Mouse (Mus musculus) hindbrain, embryonic 16.5 days (tissue): ENCODE results near the gene Prss40. TPM values are rescaled to one million over a fixed set of nuclear protein-coding genes. Genes with fewer than 3 reads are reported as not detected.
"Not testable (repeated sequence)": the region's sequence is repeated elsewhere in the genome, so short reads cannot be mapped to it uniquely, and the experiment has no call there.

Experiments used
- ATAC-seq: fragments of 200-750 bp; cut with Nextera tagmentation; 2 replicates; pipeline ENCODE4 v1.8.0; 2017; ENCODE audit warnings: moderate TSS enrichment, moderate library complexity
- H3K27ac ChIP-seq: fragments of 300-500 bp; sonication (generic); 2 replicates; pipeline ENCODE4 v1.5.1; 2014; ENCODE audit warnings: low read depth, mild to moderate bottlenecking, control low read depth, low read length, moderate library complexity
- H3K27me3 ChIP-seq: fragments of 300-500 bp; sonication (generic); replicated peaks from 2 replicates; pipeline ENCODE4 v1.6.1; 2014; ENCODE audit warnings: low read length; ENCODE audit not compliant: control insufficient read depth, insufficient read depth
- H3K36me3 ChIP-seq: fragments of 300-500 bp; sonication (generic); 2 replicates; pipeline ENCODE4 v1.6.1; 2014; ENCODE audit warnings: mild to moderate bottlenecking, low read length, moderate library complexity, mixed read lengths; ENCODE audit not compliant: control insufficient read depth, insufficient read depth
- H3K4me1 ChIP-seq: fragments of 300-500 bp; sonication (generic); 2 replicates; pipeline ENCODE4 v1.6.1; 2014; ENCODE audit warnings: low read depth, low read length; ENCODE audit not compliant: control insufficient read depth, insufficient read depth
- H3K4me2 ChIP-seq: fragments of 300-500 bp; sonication (generic); 2 replicates; pipeline ENCODE4 v1.6.1; 2014; ENCODE audit warnings: mild to moderate bottlenecking, low read length, control low read depth, moderate library complexity
- H3K4me3 ChIP-seq: fragments of 300-500 bp; sonication (generic); 2 replicates; pipeline ENCODE4 v1.5.1; 2014; ENCODE audit warnings: mild to moderate bottlenecking, low read length, control low read depth, moderate library complexity
- H3K9ac ChIP-seq: fragments of 300-500 bp; sonication (generic); 2 replicates; pipeline ENCODE4 v1.6.1; 2014; ENCODE audit warnings: low read depth, mild to moderate bottlenecking, control low read depth, low read length, moderate library complexity
- H3K9me3 ChIP-seq: fragments of 300-500 bp; sonication (generic); 2 replicates; pipeline ENCODE4 v1.6.1; 2014; ENCODE audit warnings: mild to moderate bottlenecking, low read length, moderate library complexity; ENCODE audit not compliant: control insufficient read depth
- WGBS: fragments of 180-500 bp; shearing (Covaris S2); extraction: QIAGEN DNeasy Blood & Tissue Kit; methylation state at CpG from one replicate; pipeline ENCODE4 v1.1.7; 2014; 5-methylcytosine and 5-hydroxymethylcytosine counted together
- polyA plus RNA-seq: library from polyadenylated mRNA; unstranded; fragments of >200 nt; fragmentation: Nextera tagmentation; extraction: Ambion mirVana; gene quantifications from 2 replicates; pipeline ENCODE4 v1.2.1, GENCODE M21; 2015

Prss40 gene
- polyA plus RNA-seq, 1 experiment from 2014 or later, result not detected

DNA sequence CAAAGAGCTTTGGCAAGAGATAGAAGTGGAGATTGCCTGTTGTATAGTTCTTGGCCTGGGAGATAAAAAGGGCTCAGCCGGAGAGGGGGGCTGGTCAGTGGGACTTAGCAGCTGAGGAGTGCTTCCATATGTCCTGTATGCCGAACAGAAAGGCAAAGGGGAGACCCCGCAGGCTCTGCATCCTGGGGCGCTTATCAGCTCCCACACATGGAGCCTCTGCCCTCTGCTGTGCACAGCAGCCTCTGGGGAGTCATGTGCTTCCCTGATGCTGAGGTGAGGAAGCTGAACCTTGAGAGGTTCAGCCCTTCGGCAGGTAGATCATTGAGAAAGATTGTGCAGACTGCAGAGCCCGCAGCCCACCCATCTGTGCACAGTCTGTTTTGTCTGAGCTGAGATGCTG, 43.4 kb downstream of the Prss40 start:
- H3K4me2 ChIP-seq, H3K36me3 ChIP-seq, H3K27ac ChIP-seq, ATAC-seq, H3K9me3 ChIP-seq, H3K4me3 ChIP-seq, H3K27me3 ChIP-seq, H3K9ac ChIP-seq, H3K4me1 ChIP-seq: not testable (repeated sequence)
- WGBS, result 70% methylated on average over 6 of the region's 6 CpGs

DNA sequence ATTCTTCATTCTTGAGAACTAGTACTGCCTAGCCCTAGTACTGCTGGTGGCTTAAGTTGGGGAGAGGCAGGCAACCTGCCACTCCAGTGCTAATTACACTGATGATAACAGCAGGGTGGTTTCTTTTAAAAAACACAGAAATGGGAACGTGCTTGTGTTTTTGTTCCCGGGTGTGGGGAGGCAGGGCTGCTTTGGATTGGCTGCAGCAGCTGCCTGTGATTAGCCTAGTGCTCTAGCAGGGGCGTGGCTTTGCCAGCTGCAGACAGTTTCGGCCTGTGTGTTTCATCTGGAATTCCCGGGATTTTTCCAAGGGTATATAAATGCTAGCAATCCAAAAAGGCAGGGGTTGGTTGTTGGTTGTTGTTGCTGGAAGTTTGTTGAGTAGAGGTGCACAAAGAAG, 44.1 kb downstream of the Prss40 start:
- WGBS, result 58% methylated on average over 5 of the region's 5 CpGs
- Histone ChIP-seq H3K27me3 (no peaks in the 10 kb centered on the region), H3K9me3 (no peaks in the 10 kb centered on the region), H3K9ac (no peak overlapping the region), H3K4me3 (no peak overlapping the region), H3K4me2 (no peak overlapping the region), H3K36me3 (no peaks in the 10 kb centered on the region), H3K27ac (no peak overlapping the region), H3K4me1 (no peaks in the 10 kb centered on the region)
- no peak for ATAC-seq

DNA sequence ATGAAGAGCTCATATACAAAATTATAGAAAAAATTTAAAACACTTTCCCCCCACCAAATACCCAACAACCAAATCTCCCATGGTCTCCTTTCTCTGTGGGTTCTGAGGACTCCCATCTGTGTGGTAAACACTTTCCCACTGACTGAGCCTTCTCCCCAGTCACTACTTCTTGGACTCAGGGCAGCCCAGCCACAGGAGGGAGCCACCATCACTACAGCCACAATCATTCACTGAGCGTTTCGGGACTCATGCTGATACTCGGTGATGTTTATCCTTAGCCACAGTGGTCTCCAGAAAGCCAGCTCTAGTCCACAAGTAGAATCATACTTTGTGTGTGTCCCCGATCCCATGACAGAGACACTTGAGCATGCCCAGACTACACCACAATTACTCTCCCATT, 47.7 kb downstream of the Prss40 start:
- no peak for ATAC-seq
- Histone ChIP-seq H3K27ac (no peak overlapping the region), H3K27me3 (no peaks in the 10 kb centered on the region), H3K4me1 (no peaks in the 10 kb centered on the region), H3K9me3 (no peaks in the 10 kb centered on the region), H3K36me3 (no peaks in the 10 kb centered on the region), H3K4me2 (no peak overlapping the region), H3K4me3 (no peak overlapping the region), H3K9ac (no peak overlapping the region)
- WGBS, result 70% methylated on average over 4 of the region's 4 CpGs

DNA sequence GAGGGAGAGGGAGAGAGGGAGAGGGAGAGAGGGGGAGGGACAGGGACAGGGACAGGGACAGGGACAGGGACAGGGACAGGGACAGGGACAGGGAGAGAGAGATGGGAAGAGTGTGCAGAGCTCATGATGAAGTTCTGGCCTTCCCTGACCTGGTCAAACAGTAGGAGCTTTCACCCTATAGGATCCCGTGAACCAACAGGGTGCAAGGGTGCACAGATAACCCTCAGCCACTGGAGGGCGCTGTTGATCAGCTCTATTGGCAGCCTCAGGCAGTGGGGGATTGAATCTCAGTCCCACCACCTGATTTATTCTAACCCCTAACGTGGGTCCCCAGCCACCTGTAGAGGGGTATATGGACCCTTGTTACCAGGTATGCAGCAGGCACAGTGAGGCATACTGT, 49.7 kb downstream of the Prss40 start:
- H3K4me1 ChIP-seq, result no peaks in the 10 kb centered on the region
- H3K4me3 ChIP-seq, result no peak overlapping the region
- H3K4me2 ChIP-seq, result no peak overlapping the region
- no peaks in the 10 kb centered on the region for H3K27me3 ChIP-seq
- no peak overlapping the region for H3K9ac ChIP-seq
- 10% methylated on average over 3 of the region's 3 CpGs for WGBS
- H3K9me3 ChIP-seq, result no peaks in the 10 kb centered on the region
- H3K27ac ChIP-seq, result no peak overlapping the region
- no peaks in the 10 kb centered on the region for H3K36me3 ChIP-seq
- peak; percentile 42; the same call in 1 of the 2 replicates for ATAC-seq

DNA sequence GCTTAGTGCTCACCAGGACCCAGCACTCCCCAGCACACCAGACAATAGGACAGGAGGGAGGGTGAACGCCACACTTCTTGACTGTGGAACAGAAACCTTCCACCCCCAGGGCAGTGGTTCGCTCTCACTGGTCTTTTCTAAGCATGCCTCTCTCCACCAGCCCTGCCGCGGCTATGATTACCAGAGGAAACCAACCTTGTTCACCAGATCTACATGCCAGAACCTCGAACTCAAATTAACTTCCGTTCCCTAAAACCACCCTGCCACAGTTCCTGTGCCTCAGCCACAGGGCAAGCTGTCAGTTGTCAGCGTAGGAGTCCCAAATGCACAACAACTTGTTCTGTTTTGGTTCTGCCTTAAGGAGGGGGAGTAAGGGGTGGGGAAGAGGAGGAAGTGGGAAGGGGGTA, 50.2 kb downstream of the Prss40 start:
- H3K4me1 ChIP-seq, result no peaks in the 10 kb centered on the region
- no peak for ATAC-seq
- no peak overlapping the region for H3K27ac ChIP-seq
- peak overlapping the region; percentile 32; the same call in 1 of the 2 replicates for H3K4me2 ChIP-seq
- no peaks in the 10 kb centered on the region for H3K36me3 ChIP-seq
- H3K9ac ChIP-seq, result no peak overlapping the region
- H3K27me3 ChIP-seq, result no peaks in the 10 kb centered on the region
- H3K9me3 ChIP-seq, result no peaks in the 10 kb centered on the region
- H3K4me3 ChIP-seq, result no peak overlapping the region
- WGBS, result 11% methylated on average over 7 of the region's 7 CpGs

DNA sequence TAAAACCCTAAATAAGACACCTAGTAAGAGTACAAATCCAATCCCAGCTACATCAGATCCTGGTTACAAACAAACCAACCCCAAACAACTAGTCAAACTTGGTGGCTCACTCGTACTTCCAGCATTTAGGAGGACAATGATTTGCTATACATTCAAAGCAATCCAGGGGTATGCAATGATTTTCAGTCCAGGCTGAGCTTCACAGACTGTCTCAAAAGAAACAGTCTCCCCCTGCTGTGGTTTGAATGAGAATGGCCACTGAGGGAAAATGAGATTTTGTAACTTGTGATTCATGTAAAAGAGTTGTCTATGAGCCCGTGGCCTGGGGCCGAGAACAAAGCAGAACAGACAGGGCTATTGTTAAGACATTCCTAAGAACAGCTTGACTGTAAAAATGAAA, 52.8 kb downstream of the Prss40 start:
- no peak overlapping the region for H3K4me3 ChIP-seq
- WGBS, result 71% methylated on average over 3 of the region's 3 CpGs
- no peak for ATAC-seq
- no peaks in the 10 kb centered on the region for H3K36me3 ChIP-seq
- H3K27me3 ChIP-seq, result no peaks in the 10 kb centered on the region
- no peak overlapping the region for H3K4me2 ChIP-seq
- no peak overlapping the region for H3K9ac ChIP-seq
- H3K4me1 ChIP-seq, result no peaks in the 10 kb centered on the region
- no peaks in the 10 kb centered on the region for H3K9me3 ChIP-seq
- H3K27ac ChIP-seq, result no peak overlapping the region

DNA sequence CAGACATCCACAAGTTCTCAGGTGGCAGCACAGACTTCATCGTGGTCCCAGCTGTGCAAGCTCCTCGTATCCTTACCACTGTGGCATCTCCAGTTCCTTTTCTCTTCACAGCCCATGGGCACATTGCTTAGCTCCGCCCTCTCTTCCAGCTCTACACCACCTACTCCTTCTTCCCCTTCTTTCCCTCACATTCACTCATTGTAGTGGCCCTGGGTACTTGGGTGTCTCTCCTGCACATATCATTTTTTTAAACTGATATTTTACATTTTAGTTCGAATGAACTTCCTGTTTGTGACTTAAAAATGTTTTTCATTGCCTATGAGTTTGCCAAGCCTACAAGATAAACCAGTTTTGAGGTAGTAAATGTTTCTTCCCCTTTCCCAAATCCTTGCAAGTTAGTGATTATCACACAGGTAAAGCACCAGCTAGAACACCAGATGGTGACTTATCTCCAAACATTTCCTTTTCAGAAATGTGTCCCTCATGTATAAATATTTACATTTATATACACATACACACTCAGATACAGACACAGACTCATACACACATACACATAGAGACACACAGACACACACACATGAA, 54.7 kb downstream of the Prss40 start:
- H3K4me3 ChIP-seq, result no peak overlapping the region
- H3K4me2 ChIP-seq, result no peak overlapping the region
- no peaks in the 10 kb centered on the region for H3K36me3 ChIP-seq
- no peaks in the 10 kb centered on the region for H3K27me3 ChIP-seq
- H3K4me1 ChIP-seq, result no peaks in the 10 kb centered on the region
- H3K9me3 ChIP-seq, result no peaks in the 10 kb centered on the region
- H3K27ac ChIP-seq, result no peak overlapping the region
- no peak overlapping the region for H3K9ac ChIP-seq
- WGBS, result 89% methylated on average over 4 of the region's 4 CpGs
- ATAC-seq, result no peak

DNA sequence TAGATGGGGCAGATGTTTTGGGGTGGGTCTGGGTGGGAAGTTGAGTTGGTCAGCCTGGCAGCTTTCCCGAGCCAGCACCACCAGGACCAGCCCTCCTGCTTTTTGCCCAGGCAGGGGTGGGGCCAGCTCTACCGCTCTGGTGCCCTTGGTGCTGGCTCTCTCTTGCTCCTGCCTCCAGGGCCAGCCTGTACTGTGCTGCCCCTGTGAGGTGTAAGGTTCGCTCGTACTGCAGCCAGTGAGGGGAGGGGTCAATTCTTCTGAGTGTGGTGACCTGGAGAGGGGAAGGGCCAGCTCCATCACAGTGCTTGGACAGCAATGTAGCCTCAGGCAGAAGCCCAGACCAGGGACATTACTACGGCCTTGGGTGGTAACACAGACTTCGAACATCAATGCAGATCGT, 55.4 kb downstream of the Prss40 start:
- ATAC-seq, result no peak
- no peaks in the 10 kb centered on the region for H3K9me3 ChIP-seq
- H3K27me3 ChIP-seq, result no peaks in the 10 kb centered on the region
- no peak overlapping the region for H3K4me3 ChIP-seq
- H3K4me2 ChIP-seq, result no peak overlapping the region
- 63% methylated on average over 7 of the region's 7 CpGs for WGBS
- H3K27ac ChIP-seq, result no peak overlapping the region
- H3K9ac ChIP-seq, result no peak overlapping the region
- H3K36me3 ChIP-seq, result no peaks in the 10 kb centered on the region
- H3K4me1 ChIP-seq, result no peaks in the 10 kb centered on the region

DNA sequence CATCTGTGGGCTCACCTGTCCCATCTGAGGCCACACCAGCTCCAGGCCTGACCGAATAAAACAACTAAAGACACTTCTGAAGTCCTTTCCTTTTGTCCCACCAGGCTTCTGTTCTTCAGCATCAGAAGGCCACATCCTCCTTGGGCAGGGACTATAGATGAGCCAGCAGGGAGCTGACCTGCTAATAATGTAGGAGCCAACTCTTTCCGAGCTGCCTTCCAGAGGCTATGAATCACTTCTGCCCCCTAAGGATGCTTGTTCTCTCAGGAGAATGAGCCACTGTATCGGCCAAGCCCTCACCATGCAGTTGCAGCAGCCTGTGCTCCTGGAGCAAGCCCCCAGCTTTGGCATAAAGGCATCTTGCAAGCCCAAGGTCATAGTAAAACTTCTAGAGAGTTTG, 57.8 kb downstream of the Prss40 start:
- no peak overlapping the region for H3K27ac ChIP-seq
- no peaks in the 10 kb centered on the region for H3K27me3 ChIP-seq
- no peak overlapping the region for H3K4me3 ChIP-seq
- H3K9me3 ChIP-seq, result no peaks in the 10 kb centered on the region
- 33% methylated on average over 3 of the region's 3 CpGs for WGBS
- H3K9ac ChIP-seq, result no peak overlapping the region
- no peak for ATAC-seq
- H3K4me2 ChIP-seq, result no peak overlapping the region
- H3K36me3 ChIP-seq, result no peaks in the 10 kb centered on the region
- H3K4me1 ChIP-seq, result no peaks in the 10 kb centered on the region
